Mouse (Mus musculus) embryonic facial prominence, embryonic 12.5 days (tissue): ENCODE measurements around the gene Rpl15. TPM values are rescaled to one million over a fixed set of nuclear protein-coding genes. Genes with fewer than 3 reads are reported as not detected.

Experiments
- ATAC-seq: fragments of 200-750 bp; cut with Nextera tagmentation; 2 replicates; pipeline ENCODE4 v1.8.0; 2017; ENCODE audit not compliant: insufficient number of reproducible peaks, insufficient read depth, low FRiP score, low TSS enrichment
- H3K27ac ChIP-seq: fragments of 300-500 bp; sonication (generic); 2 replicates; pipeline ENCODE4 v1.5.1; 2016; ENCODE audit warnings: mild to moderate bottlenecking
- H3K27me3 ChIP-seq: fragments of 300-500 bp; sonication (generic); 2 replicates; pipeline ENCODE4 v1.6.1; 2016; ENCODE audit warnings: mild to moderate bottlenecking, moderate library complexity
- H3K36me3 ChIP-seq: fragments of 300-500 bp; sonication (generic); 2 replicates; pipeline ENCODE4 v1.6.1; 2016; ENCODE audit warnings: mild to moderate bottlenecking
- H3K4me1 ChIP-seq: fragments of 300-500 bp; sonication (generic); 2 replicates; pipeline ENCODE4 v1.6.1; 2016
- H3K4me2 ChIP-seq: fragments of 300-500 bp; sonication (generic); replicated peaks from 2 replicates; pipeline ENCODE4 v1.6.1; 2016; ENCODE audit warnings: mild to moderate bottlenecking, moderate library complexity
- H3K4me3 ChIP-seq: fragments of 300-500 bp; sonication (generic); 2 replicates; pipeline ENCODE4 v1.5.1; 2016; ENCODE audit warnings: mild to moderate bottlenecking
- H3K9ac ChIP-seq: fragments of 300-500 bp; sonication (generic); 2 replicates; pipeline ENCODE4 v1.6.1; 2016; ENCODE audit warnings: mild to moderate bottlenecking, moderate library complexity
- H3K9me3 ChIP-seq: fragments of 300-500 bp; sonication (generic); 2 replicates; pipeline ENCODE4 v1.6.1; 2016; ENCODE audit warnings: mild to moderate bottlenecking, moderate library complexity
- WGBS: fragments of 180-500 bp; shearing (Covaris S2); methylation state at CpG from one replicate; pipeline ENCODE4 v1.1.7; 2016; 5-methylcytosine and 5-hydroxymethylcytosine counted together
- polyA plus RNA-seq: library from polyadenylated mRNA; unstranded; fragments of >200 nt; fragmentation: Nextera tagmentation; extraction: Ambion mirVana; gene quantifications from 2 replicates; pipeline ENCODE4 v1.2.1, GENCODE M21; 2016

Rpl15 gene
- polyA plus RNA-seq = 390 and 444 TPM in 2 replicates

- Histone ChIP-seq H3K27ac (peak within 1 kb of the TSS; percentile 84), H3K4me1 (peaks cover 8% of the 10 kb centered on the region; the same call in 1 of the 2 replicates), H3K4me2 (peak within 1 kb of the TSS; percentile 66), H3K27me3 (no peaks in the 10 kb centered on the region), H3K9ac (peak within 1 kb of the TSS; percentile 95), H3K9me3 (no peaks in the 10 kb centered on the region), H3K4me3 (peak within 1 kb of the TSS; percentile 93), H3K36me3 (peaks cover 22% of the 10 kb centered on the region)
- peak; percentile 100 for ATAC-seq
- under 1% methylated on average over 77 of the region's 78 CpGs for WGBS
Measured at GRCm38 (mm10) chr14:18270529-18271441, at the start of gene Rpl15, which contains the start of gene Nkiras1. TSS of gene Rpl15 (minus strand) at chr14:18271391. TSS of gene Nkiras1 (plus strand) at chr14:18271136.

DNA sequence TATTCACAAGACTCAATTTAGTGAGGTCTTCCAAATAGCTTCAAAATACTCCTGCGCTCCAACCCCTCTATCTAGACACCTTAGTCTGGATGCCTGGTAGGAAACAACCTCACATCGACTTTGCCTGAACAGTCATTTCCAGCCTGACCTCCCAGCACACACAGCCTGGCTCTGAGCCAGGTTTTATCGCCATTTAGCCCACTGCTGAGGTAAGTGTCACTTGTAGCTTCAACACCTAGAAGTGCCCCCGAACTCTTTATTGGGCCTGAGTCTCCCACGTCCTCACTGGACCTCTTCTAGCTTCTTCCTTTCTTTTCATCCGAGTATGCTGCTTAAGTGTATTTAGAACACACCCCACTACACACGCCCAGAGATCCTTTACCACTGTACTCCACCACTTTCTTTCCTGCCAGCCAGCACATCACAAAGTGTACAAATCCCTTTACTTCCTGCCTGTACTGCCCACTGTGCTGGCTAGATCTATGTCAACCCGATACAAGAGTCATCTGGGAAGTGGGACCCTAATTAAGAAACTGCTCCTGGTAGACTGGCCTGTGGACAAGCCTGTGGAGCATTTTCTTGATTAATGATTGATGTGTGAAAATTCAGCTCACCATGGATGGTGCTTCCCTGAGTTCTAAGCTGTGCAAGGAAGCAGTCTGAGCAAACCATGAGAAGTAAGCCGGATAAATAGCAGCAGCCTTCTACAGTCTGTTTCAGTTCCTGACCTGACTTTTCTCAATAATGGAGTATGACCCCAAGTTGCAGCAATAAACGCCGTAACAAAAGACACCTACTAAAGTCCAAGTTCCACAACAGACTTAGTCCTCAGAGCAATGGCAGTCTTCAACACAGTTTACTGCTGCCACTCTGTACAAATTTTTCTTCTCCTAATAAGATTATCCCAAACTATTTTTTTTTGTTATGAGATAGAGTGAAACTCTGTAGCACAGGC lies 46.5 kb upstream of the Rpl15 start:
- Histone ChIP-seq H3K9me3 (no peaks in the 10 kb centered on the region), H3K4me3 (no peak overlapping the region), H3K27ac (no peak overlapping the region), H3K27me3 (no peaks in the 10 kb centered on the region), H3K4me2 (no peak overlapping the region), H3K36me3 (no peaks in the 10 kb centered on the region), H3K9ac (no peak overlapping the region), H3K4me1 (no peaks in the 10 kb centered on the region)
- ATAC-seq = no peak
- 83% methylated on average over 11 of the region's 11 CpGs for WGBS

- Histone ChIP-seq H3K4me2 (no peak overlapping the region), H3K9ac (no peak overlapping the region), H3K27me3 (no peaks in the 10 kb centered on the region), H3K27ac (no peak overlapping the region), H3K9me3 (no peaks in the 10 kb centered on the region), H3K4me1 (no peaks in the 10 kb centered on the region), H3K4me3 (no peak overlapping the region), H3K36me3 (peaks cover 8% of the 10 kb centered on the region; the same call in 1 of the 2 replicates)
- WGBS = 82% methylated on average over 5 of the region's 5 CpGs
- no peak for ATAC-seq
Measured at GRCm38 (mm10) chr14:18304165-18304564, 33.0 kb upstream of the Rpl15 start.

DNA sequence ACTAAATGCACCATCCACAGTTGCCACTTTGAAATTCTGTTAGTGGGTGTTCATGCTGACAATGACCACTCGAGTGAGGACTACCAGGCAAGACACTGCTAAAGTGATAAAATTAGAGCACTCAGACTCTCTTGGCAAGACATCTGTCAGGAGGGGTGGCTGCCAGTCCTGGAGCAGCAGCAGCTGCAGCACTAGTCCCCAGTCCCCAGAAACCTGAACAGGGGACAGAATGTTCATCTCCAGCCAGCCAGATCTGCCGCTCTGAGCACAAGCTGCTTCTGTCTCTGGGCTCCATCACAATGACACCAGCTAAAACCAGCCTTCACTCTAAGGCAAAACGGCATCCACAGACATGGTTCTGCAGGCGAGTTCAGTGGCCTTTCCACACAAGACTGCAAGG lies 32.1 kb upstream of the Rpl15 start:
- WGBS = 84% methylated on average over 4 of the region's 4 CpGs
- no peak overlapping the region for H3K4me3 ChIP-seq
- no peak overlapping the region; the same call in 1 of the 2 replicates for H3K27ac ChIP-seq
- no peaks in the 10 kb centered on the region for H3K9me3 ChIP-seq
- H3K4me2 ChIP-seq = no peak overlapping the region
- no peak overlapping the region for H3K9ac ChIP-seq
- H3K27me3 ChIP-seq = no peaks in the 10 kb centered on the region
- peaks cover 8% of the 10 kb centered on the region; the same call in 1 of the 2 replicates for H3K36me3 ChIP-seq
- no peaks in the 10 kb centered on the region for H3K4me1 ChIP-seq
- ATAC-seq = no peak

DNA sequence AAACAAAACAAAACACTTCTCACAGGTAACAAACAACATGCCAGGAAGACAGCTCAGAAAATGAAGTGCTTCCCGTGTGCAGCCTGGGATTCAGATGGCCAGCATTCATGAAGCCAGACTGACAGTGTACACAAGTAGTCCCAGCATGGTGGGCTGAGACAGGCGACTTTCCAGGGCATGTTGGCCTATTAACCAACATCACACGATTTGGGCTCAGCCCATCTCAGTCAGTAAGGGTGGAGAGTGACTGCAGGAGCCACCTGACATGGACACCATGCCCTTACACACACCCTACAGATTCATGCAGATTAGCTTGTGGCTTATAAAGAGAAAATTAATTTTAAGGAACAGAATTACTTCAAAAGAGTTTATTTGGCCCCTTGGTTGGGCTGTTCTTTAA lies 31.6 kb upstream of the Rpl15 start:
- Histone ChIP-seq H3K9me3 (no peaks in the 10 kb centered on the region), H3K4me2 (no peak overlapping the region), H3K27ac (no peak overlapping the region), H3K4me1 (no peaks in the 10 kb centered on the region), H3K9ac (no peak overlapping the region), H3K4me3 (no peak overlapping the region), H3K36me3 (peaks cover 8% of the 10 kb centered on the region; the same call in 1 of the 2 replicates), H3K27me3 (no peaks in the 10 kb centered on the region)
- 78% methylated on average over 3 of the region's 3 CpGs for WGBS
- ATAC-seq = 0 out of 2 replicates have a peak, but pooled peaks have one; percentile 60

DNA sequence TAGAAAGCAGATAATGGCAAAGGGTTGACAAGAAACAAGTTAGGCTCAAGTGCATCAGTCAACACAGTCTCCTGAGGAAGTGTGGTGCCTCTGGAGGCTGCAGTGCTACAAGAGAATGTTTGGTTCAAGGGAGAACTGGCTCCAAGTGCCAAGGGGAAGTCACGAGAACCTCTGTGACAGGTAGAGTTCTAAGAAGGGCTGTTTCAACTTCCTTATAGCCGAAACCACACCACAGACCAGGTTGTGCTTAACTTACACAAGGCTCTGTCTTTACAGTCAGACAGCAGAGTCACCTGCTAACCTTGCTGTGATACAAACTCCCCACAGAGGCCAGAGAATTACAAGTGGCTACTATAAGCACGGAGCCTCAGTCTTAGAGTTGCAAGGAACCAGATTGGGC lies 30.4 kb upstream of the Rpl15 start:
- Histone ChIP-seq H3K27me3 (no peaks in the 10 kb centered on the region), H3K9me3 (no peaks in the 10 kb centered on the region), H3K36me3 (peaks cover 8% of the 10 kb centered on the region; the same call in 1 of the 2 replicates), H3K4me3 (no peak overlapping the region), H3K9ac (no peak overlapping the region), H3K4me2 (no peak overlapping the region), H3K27ac (no peak overlapping the region), H3K4me1 (no peaks in the 10 kb centered on the region)
- WGBS = 76% methylated on average over 3 of the region's 3 CpGs
- no peak for ATAC-seq

DNA sequence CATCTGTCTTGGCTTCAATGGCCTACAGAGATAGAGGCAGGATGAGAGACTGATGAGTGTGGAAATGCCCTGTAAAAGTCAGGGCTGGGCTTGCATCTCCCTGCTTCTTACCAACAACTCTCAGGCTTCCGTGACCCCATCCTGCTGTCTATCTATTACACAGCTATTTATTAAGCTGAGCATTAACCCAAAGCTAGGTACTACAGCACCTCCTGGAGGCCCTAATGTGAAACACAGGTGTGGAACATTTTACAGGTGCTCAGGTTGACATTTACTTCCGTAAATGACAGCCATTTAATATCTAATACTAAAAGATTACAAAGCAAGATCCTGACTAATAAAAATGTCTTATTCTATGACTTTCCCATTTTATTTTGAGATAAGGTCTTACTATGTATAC lies 29.5 kb upstream of the Rpl15 start:
- no peak overlapping the region for H3K9ac ChIP-seq
- H3K4me1 ChIP-seq = no peaks in the 10 kb centered on the region
- H3K27ac ChIP-seq = no peak overlapping the region
- no peaks in the 10 kb centered on the region for H3K9me3 ChIP-seq
- no peak overlapping the region for H3K4me2 ChIP-seq
- WGBS = 85% methylated on average over 2 of the region's 2 CpGs
- no peak overlapping the region for H3K4me3 ChIP-seq
- no peaks in the 10 kb centered on the region for H3K27me3 ChIP-seq
- H3K36me3 ChIP-seq = peaks cover 3% of the 10 kb centered on the region; the same call in 1 of the 2 replicates
- ATAC-seq = no peak

DNA sequence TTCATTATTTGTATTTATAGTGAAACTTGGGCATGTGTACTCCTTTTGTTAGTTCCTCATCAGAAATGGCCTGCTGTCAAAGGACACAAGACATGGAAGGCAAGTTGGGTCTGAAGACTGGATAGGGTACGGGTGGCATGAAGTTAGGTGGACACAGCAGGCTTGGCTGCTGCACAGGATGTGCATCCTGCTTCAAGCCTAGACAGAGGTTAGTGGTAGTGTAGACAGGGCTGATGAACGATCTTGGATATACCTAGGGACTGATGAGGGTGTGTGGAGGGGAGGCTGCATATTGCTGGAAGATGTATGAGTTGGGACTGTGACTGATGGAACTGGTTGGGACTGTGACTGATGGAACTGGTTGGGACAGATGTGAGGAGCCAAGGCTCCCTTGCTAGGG lies 27.7 kb upstream of the Rpl15 start:
- no peak overlapping the region for H3K4me3 ChIP-seq
- no peak overlapping the region for H3K4me2 ChIP-seq
- H3K36me3 ChIP-seq = peaks cover 3% of the 10 kb centered on the region; the same call in 1 of the 2 replicates
- WGBS = 87% methylated on average over 2 of the region's 2 CpGs
- ATAC-seq = no peak
- H3K4me1 ChIP-seq = no peaks in the 10 kb centered on the region
- H3K27me3 ChIP-seq = no peaks in the 10 kb centered on the region
- H3K9ac ChIP-seq = no peak overlapping the region
- no peak overlapping the region for H3K27ac ChIP-seq
- H3K9me3 ChIP-seq = no peaks in the 10 kb centered on the region

- Histone ChIP-seq H3K4me2 (no peak overlapping the region), H3K27me3 (no peaks in the 10 kb centered on the region), H3K4me1 (no peaks in the 10 kb centered on the region), H3K27ac (no peak overlapping the region), H3K9ac (no peak overlapping the region), H3K9me3 (no peaks in the 10 kb centered on the region), H3K36me3 (peaks cover 3% of the 10 kb centered on the region; the same call in 1 of the 2 replicates), H3K4me3 (no peak overlapping the region)
- ATAC-seq = no peak
- WGBS = 81% methylated on average over 2 of the region's 2 CpGs
Measured at GRCm38 (mm10) chr14:18297441-18297840, 26.2 kb upstream of the Rpl15 start.

GRCm38 (mm10) chr14:18292578-18292977 lies 21.4 kb upstream of the Rpl15 start:
- WGBS = 95% methylated on average over 3 of the region's 3 CpGs
- Histone ChIP-seq H3K4me3 (no peak overlapping the region), H3K9ac (no peak overlapping the region), H3K36me3 (no peaks in the 10 kb centered on the region), H3K9me3 (no peaks in the 10 kb centered on the region), H3K4me1 (no peaks in the 10 kb centered on the region), H3K4me2 (no peak overlapping the region), H3K27me3 (no peaks in the 10 kb centered on the region), H3K27ac (no peak overlapping the region)
- ATAC-seq = no peak

DNA sequence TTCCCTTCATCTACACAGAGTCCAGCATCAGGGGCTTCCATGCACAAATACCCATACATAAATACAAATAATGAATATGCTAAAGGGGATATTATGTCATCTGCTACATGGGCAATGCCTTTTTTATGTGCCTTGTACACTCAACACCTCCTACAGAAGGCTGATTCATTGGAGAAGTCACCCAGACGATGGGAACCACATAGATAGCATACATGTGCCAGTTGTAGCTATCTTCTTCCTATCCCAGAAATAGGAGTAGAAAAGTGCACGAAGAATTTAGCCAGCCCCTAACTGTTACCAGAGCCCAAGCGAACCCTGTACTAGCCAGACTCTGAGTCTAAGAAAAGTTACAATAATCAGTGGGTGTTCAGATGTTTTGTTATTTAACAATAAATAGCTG lies 20.9 kb upstream of the Rpl15 start:
- Histone ChIP-seq H3K4me2 (no peak overlapping the region), H3K4me3 (no peak overlapping the region), H3K36me3 (no peaks in the 10 kb centered on the region), H3K9ac (no peak overlapping the region), H3K9me3 (no peaks in the 10 kb centered on the region), H3K27ac (no peak overlapping the region), H3K4me1 (no peaks in the 10 kb centered on the region), H3K27me3 (no peaks in the 10 kb centered on the region)
- ATAC-seq = no peak
- WGBS = 90% methylated on average over 3 of the region's 3 CpGs
